Mouse (Mus musculus) ES-Bruce4 (cell line): ENCODE results near the gene Tnnt2.

Experiments
- CTCF ChIP-seq: IDR thresholded peaks from one replicate; pipeline ENCODE4 v1.8.1; 2011; ENCODE audit warnings: low read depth, low read length
- POLR2A ChIP-seq: IDR thresholded peaks from one replicate; pipeline ENCODE4 v1.8.1; 2011; ENCODE audit warnings: low read length; ENCODE audit not compliant: insufficient read depth

- no peak for TF ChIP-seq CTCF
- TF ChIP-seq POLR2A = no peak
These were observed 21.1 kb downstream of the Tnnt2 start for GRCm38 (mm10) chr1:135857137-135857775.
